In genomic region chr15:25695883-25696282, GRCm38 (mm10) we compare ENCODE assay signal across 19 mouse cellular contexts.
DNase-seq lines count a peak whose midpoint lies in the region; ATAC-seq and TF ChIP-seq lines count a peak whose summit lies in the region.
"Had no signal": no experiment of that assay in that cellular context is flagged by ENCODE, and none has a peak within 500 bp of the region (broad histone marks: within the 10 kb centered on the region; RNA-seq: fewer than 3 reads in every experiment).

No protein-coding gene starts in this region.

- H3K36me3 ChIP-seq in lung, postnatal 0 days (ENCODE audit: insufficient read depth, low read length) = no peaks in the 10 kb centered on the region
- H3K36me3 ChIP-seq: embryonic facial prominence, embryonic 15.5 days; hindbrain, embryonic 12.5 days; midbrain, embryonic 10.5 days; stomach, embryonic 15.5 days had no signal

- H3K4me2 ChIP-seq in lung, postnatal 0 days (replicated peaks; ENCODE audit: low read depth, low read length) = no peak overlapping the region
- H3K4me2 ChIP-seq: embryonic facial prominence, embryonic 15.5 days; hindbrain, embryonic 12.5 days; stomach, embryonic 15.5 days had no signal

- 54% methylated on average over 7 of the region's 7 CpGs for WGBS in lung, postnatal 0 days

- no peak for TF ChIP-seq CTCF in lung, postnatal 0 days (IDR thresholded peaks at IDR 0.05)

- H3K9me3 ChIP-seq in lung, postnatal 0 days (ENCODE audit: low read length) = no peaks in the 10 kb centered on the region
- H3K9me3 ChIP-seq: embryonic facial prominence, embryonic 15.5 days; hindbrain, embryonic 12.5 days; midbrain, embryonic 10.5 days; stomach, embryonic 15.5 days had no signal

- no peak overlapping the region for H3K9ac ChIP-seq in lung, postnatal 0 days (replicated peaks; ENCODE audit: low read depth)
- H3K9ac ChIP-seq: embryonic facial prominence, embryonic 15.5 days; forebrain, postnatal 0 days; hindbrain, embryonic 12.5 days; stomach, embryonic 15.5 days had no signal

- H3K4me1 ChIP-seq in lung, postnatal 0 days (ENCODE audit: insufficient read depth, low read depth, low read length) = peaks cover 6% of the 10 kb centered on the region; the same call in 1 of the 2 replicates

- H3K27me3 ChIP-seq in lung, postnatal 0 days (replicated peaks; ENCODE audit: insufficient read depth, low read length) = no peaks in the 10 kb centered on the region
- H3K27me3 ChIP-seq: embryonic facial prominence, embryonic 15.5 days; hindbrain, embryonic 12.5 days; stomach, embryonic 15.5 days had no signal

- H3K27ac ChIP-seq in lung, postnatal 0 days (ENCODE audit: low read length) = no peak overlapping the region
- H3K27ac ChIP-seq: embryonic facial prominence, embryonic 15.5 days; heart, adult 2 months; hindbrain, embryonic 12.5 days; midbrain, embryonic 10.5 days; stomach, embryonic 15.5 days had no signal

- no peak overlapping the region for H3K4me3 ChIP-seq in lung, postnatal 0 days (ENCODE audit: low read depth, low read length)
- H3K4me3 ChIP-seq: embryonic facial prominence, embryonic 15.5 days; heart, adult 2 months; hindbrain, embryonic 12.5 days; midbrain, embryonic 10.5 days; myocyte; stomach, embryonic 15.5 days had no signal

- no peak for TF ChIP-seq EP300 in lung, postnatal 0 days (IDR thresholded peaks at IDR 0.05)

- peak; percentile 17; the same call in 1 of the 2 replicates for ATAC-seq in lung, postnatal 0 days
- ATAC-seq: forebrain, postnatal 0 days; midbrain, embryonic 16.5 days had no signal

- no peak for DNase-seq in lung, postnatal 0 days (ENCODE audit: low spot score)
- DNase-seq in lung, postnatal 25 days (ENCODE audit: low spot score) = no peak
- DNase-seq in R1 (ENCODE audit: low read depth, low spot score) = peak; percentile 58
- DNase-seq in induced T-regulatory cell, adult 2 months (ENCODE audit: low read depth) = peak; percentile 28
- DNase-seq in embryo, embryonic 10.5 days (ENCODE audit: low spot score) = no peak
- no peak for DNase-seq in urinary bladder, postnatal 25 days (ENCODE audit: low spot score)
- no peak for DNase-seq in kidney, postnatal 14 days
- DNase-seq: adrenal gland, postnatal 10 days; forebrain, postnatal 0 days; gastrocnemius, postnatal 25 days; heart, adult 2 months; kidney, adult 9 months; thymus, adult 18-20 months had no signal

Comparison
In these comparisons a context has a peak if more than half of its experiments do, and no peak if none do; other contexts are left out.
1. DNase-seq: peak in R1 (single experiment) and induced T-regulatory cell, adult 2 months (single experiment); none in lung, postnatal 0 days (single experiment), lung, postnatal 25 days (single experiment), embryo, embryonic 10.5 days (single experiment), urinary bladder, postnatal 25 days (single experiment) and kidney, postnatal 14 days (single experiment).